In genomic region chr12:30831383-30831782, GRCm38 (mm10) we compare ENCODE assay signal across 20 mouse cellular contexts. TPM values are rescaled to one million over a fixed set of nuclear protein-coding genes. Genes with fewer than 3 reads are reported as not detected.
"Had no signal": no experiment of that assay in that cellular context is flagged by ENCODE, and none has a peak within 500 bp of the region (broad histone marks: within the 10 kb centered on the region; RNA-seq: fewer than 3 reads in every experiment).

No protein-coding gene starts in this region.

- H3K9me3 ChIP-seq: neural tube, embryonic 12.5 days; neural tube, embryonic 13.5 days; neural tube, embryonic 15.5 days; stomach, embryonic 15.5 days had no signal

- H3K4me3 ChIP-seq: neural tube, embryonic 12.5 days; neural tube, embryonic 13.5 days; neural tube, embryonic 15.5 days; stomach, embryonic 15.5 days had no signal

- H3K4me1 ChIP-seq: neural tube, embryonic 12.5 days; neural tube, embryonic 13.5 days; neural tube, embryonic 15.5 days; stomach, embryonic 15.5 days had no signal

- H3K9ac ChIP-seq: neural tube, embryonic 12.5 days; neural tube, embryonic 13.5 days; neural tube, embryonic 15.5 days; stomach, embryonic 15.5 days had no signal

- H3K4me2 ChIP-seq: neural tube, embryonic 12.5 days; neural tube, embryonic 13.5 days; neural tube, embryonic 15.5 days; stomach, embryonic 15.5 days had no signal

- H3K27ac ChIP-seq: neural tube, embryonic 12.5 days; neural tube, embryonic 13.5 days; neural tube, embryonic 15.5 days; stomach, embryonic 15.5 days; stomach, postnatal 0 days had no signal

- H3K36me3 ChIP-seq: neural tube, embryonic 12.5 days; neural tube, embryonic 13.5 days; neural tube, embryonic 15.5 days; stomach, embryonic 15.5 days had no signal

- DNase-seq: retina, postnatal 1 day; right cerebral cortex, adult 18-20 months; right cerebral cortex, postnatal 14 days; right cerebral cortex, postnatal 25 days; right cerebral cortex, postnatal 4 days; spleen, adult 18-20 months; thymus, adult 18-20 months; thymus, adult 2 months; thymus, postnatal 14 days; thymus, postnatal 25 days; thymus, postnatal 36 days; thymus, postnatal 4 days had no signal

- H3K27me3 ChIP-seq: neural tube, embryonic 12.5 days; neural tube, embryonic 13.5 days; neural tube, embryonic 15.5 days; stomach, embryonic 15.5 days had no signal

RNA-seq across cellular contexts. Expression of gene Alkal2, which starts 52.7 kb away (rescaled TPM):
- total RNA-seq: neutrophil, adult 5-6 weeks had no signal
- polyA plus RNA-seq: spleen, adult 2 months; testis, adult 2 months had no signal
